In the genomic region with DNA sequence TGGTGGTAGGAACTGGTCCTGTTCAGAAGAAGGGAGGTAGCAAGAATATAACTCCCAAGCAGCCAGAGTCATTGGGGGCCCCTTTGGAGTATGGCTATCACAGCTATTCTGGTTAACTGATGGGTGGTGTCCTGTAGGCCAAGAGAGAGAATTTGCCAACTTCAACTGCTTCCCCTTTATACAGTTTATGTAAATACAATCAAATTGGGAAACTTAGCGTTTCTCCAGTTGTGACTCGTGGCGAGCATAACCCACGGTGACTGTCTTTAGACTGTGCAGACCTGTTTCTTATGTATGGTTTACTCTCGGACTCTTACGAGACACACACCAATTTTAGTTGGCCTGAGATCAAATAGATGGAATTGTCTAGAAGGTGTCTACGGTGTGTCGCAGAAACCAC, we compare ENCODE assay signal across 23 mouse cellular contexts. TPM values are rescaled to one million over a fixed set of nuclear protein-coding genes. Genes with fewer than 3 reads are reported as not detected.
A peak's percentile ranks its signal among the peaks of the same experiment; 100 is the strongest.
DNase-seq lines count a peak whose midpoint lies in the region; ATAC-seq lines count a peak whose summit lies in the region.
"Had no signal": no experiment of that assay in that cellular context is flagged by ENCODE, and none has a peak within 500 bp of the region (broad histone marks: within the 10 kb centered on the region; RNA-seq: fewer than 3 reads in every experiment).

No protein-coding gene starts in this region.

- H3K9ac ChIP-seq in neural tube, embryonic 15.5 days (replicated peaks): no peak overlapping the region
- H3K9ac ChIP-seq: embryonic facial prominence, embryonic 13.5 days; embryonic facial prominence, embryonic 15.5 days; forebrain, embryonic 13.5 days; forebrain, embryonic 15.5 days; forebrain, postnatal 0 days had no signal

- no peaks in the 10 kb centered on the region for H3K36me3 ChIP-seq in neural tube, embryonic 15.5 days
- H3K36me3 ChIP-seq: embryonic facial prominence, embryonic 13.5 days; embryonic facial prominence, embryonic 15.5 days; forebrain, embryonic 15.5 days had no signal

- no peaks in the 10 kb centered on the region for H3K27me3 ChIP-seq in neural tube, embryonic 15.5 days (replicated peaks)
- H3K27me3 ChIP-seq: embryonic facial prominence, embryonic 13.5 days; embryonic facial prominence, embryonic 15.5 days; forebrain, embryonic 13.5 days; forebrain, embryonic 15.5 days had no signal

- no peak overlapping the region for H3K27ac ChIP-seq in neural tube, embryonic 15.5 days (replicated peaks)
- H3K27ac ChIP-seq: embryonic facial prominence, embryonic 13.5 days; embryonic facial prominence, embryonic 15.5 days; forebrain, embryonic 13.5 days; forebrain, embryonic 15.5 days had no signal

- no peaks in the 10 kb centered on the region for H3K9me3 ChIP-seq in neural tube, embryonic 15.5 days (replicated peaks)
- H3K9me3 ChIP-seq: embryonic facial prominence, embryonic 13.5 days; embryonic facial prominence, embryonic 15.5 days; forebrain, embryonic 13.5 days; forebrain, embryonic 15.5 days had no signal

- H3K4me3 ChIP-seq in neural tube, embryonic 15.5 days (replicated peaks): no peak overlapping the region
- H3K4me3 ChIP-seq: embryonic facial prominence, embryonic 13.5 days; embryonic facial prominence, embryonic 15.5 days; forebrain, embryonic 13.5 days; forebrain, embryonic 15.5 days had no signal

- WGBS in neural tube, embryonic 15.5 days: 94% methylated on average over 8 of the region's 8 CpGs

- peaks cover 17% of the 10 kb centered on the region for H3K4me1 ChIP-seq in neural tube, embryonic 15.5 days
- H3K4me1 ChIP-seq: embryonic facial prominence, embryonic 13.5 days; embryonic facial prominence, embryonic 15.5 days; forebrain, embryonic 13.5 days; forebrain, embryonic 15.5 days had no signal

- ATAC-seq in granulocyte monocyte progenitor cell, adult 5-6 weeks (replicated peaks; ENCODE audit: poor library complexity, severe bottlenecking): peak; percentile 52
- ATAC-seq in megakaryocyte progenitor cell, adult 5-6 weeks (replicated peaks; ENCODE audit: poor library complexity): peak; percentile 61
- ATAC-seq in neural tube, embryonic 15.5 days (ENCODE audit: low FRiP score): no peak
- ATAC-seq: forebrain, embryonic 13.5 days; forebrain, embryonic 15.5 days; forebrain, postnatal 0 days had no signal

- DNase-seq in heart, adult 11 months: peak; percentile 66
- no peak for DNase-seq in heart, adult 18-20 months
- DNase-seq in layer of hippocampus, adult 18-20 months (ENCODE audit: low spot score in 2 of 2): no peak
- DNase-seq: adrenal gland, adult 2 months; adrenal gland, postnatal 10 days; adrenal gland, postnatal 25 days; cerebellum, adult 11 months; cerebellum, adult 18-20 months; cerebellum, adult 8-10 months; cerebellum, adult 9-11 months; cerebellum, postnatal 25 days; embryo, embryonic 11 days; forebrain, postnatal 0 days had no signal

- H3K4me2 ChIP-seq in neural tube, embryonic 15.5 days: no peak overlapping the region
- H3K4me2 ChIP-seq: embryonic facial prominence, embryonic 13.5 days; embryonic facial prominence, embryonic 15.5 days; forebrain, embryonic 13.5 days; forebrain, embryonic 15.5 days had no signal

RNA-seq across cellular contexts. Expression of gene Smarcal1, which starts 14.3 kb away (rescaled TPM):
- total RNA-seq in heart, adult 18-20 months (2021): 10 to 100 TPM; 27.0 to 29.3 TPM
- total RNA-seq in granulocyte monocyte progenitor cell, adult 5-6 weeks (2014; fragmentation: Nextera tagmentation): 25.7 and 31.2 TPM in 2 replicates
- 26.3 and 30.3 TPM in 2 replicates for total RNA-seq in granulocyte monocyte progenitor cell, adult 5-6 weeks (2017)
- 20.1 and 24.7 TPM in 2 replicates for total RNA-seq in megakaryocyte progenitor cell, adult 5-6 weeks (2015)
- 26.7 and 28.9 TPM in 2 replicates for total RNA-seq in megakaryocyte progenitor cell, adult 5-6 weeks (2017)
- 23.9 and 24.5 TPM in 2 replicates for polyA plus RNA-seq in neural tube, embryonic 15.5 days (2015; fragmentation: Nextera tagmentation; extraction: Ambion mirVana)
- 10 to 100 TPM; 60.7 to 63.0 TPM for total RNA-seq in layer of hippocampus, adult 18-20 months (2021)

RNA-seq across cellular contexts. Expression of gene March4, which starts 32.0 kb away (rescaled TPM):
- total RNA-seq in heart, adult 18-20 months (2021): under 1 TPM in 1 of 2 experiments, not detected in 1; 0.10 TPM
- total RNA-seq in granulocyte monocyte progenitor cell, adult 5-6 weeks (2014; fragmentation: Nextera tagmentation): not detected in 2 replicates
- total RNA-seq in granulocyte monocyte progenitor cell, adult 5-6 weeks (2017): not detected in 2 replicates
- 0.02 TPM in 1 of 2 replicates, not detected in the other for total RNA-seq in megakaryocyte progenitor cell, adult 5-6 weeks (2015)
- total RNA-seq in megakaryocyte progenitor cell, adult 5-6 weeks (2017): 0.12 TPM in 1 of 2 replicates, not detected in the other
- polyA plus RNA-seq in neural tube, embryonic 15.5 days (2015; fragmentation: Nextera tagmentation; extraction: Ambion mirVana): 8.5 and 9.6 TPM in 2 replicates
- 10 to 100 TPM; 15.7 to 17.2 TPM for total RNA-seq in layer of hippocampus, adult 18-20 months (2021)
- total RNA-seq: ES-E14, MEL had no signal
- polyA plus RNA-seq: embryonic facial prominence, embryonic 11.5 days had no signal

Comparison
In these comparisons a context has a peak if more than half of its experiments do, and no peak if none do; other contexts are left out.
1. RNA of gene March4, which starts 32.0 kb away (total RNA-seq): 15.7 to 17.2 TPM in layer of hippocampus, adult 18-20 months; 0.02 to 0.12 TPM in megakaryocyte progenitor cell, adult 5-6 weeks, 0.10 TPM in heart, adult 18-20 months and not detected in granulocyte monocyte progenitor cell, adult 5-6 weeks; every median in the first group is over 10 times any median in the second.